Mouse (Mus musculus) bone marrow macrophage, adult 2 months (primary cell): ENCODE data around the gene Cspg5.

Experiments used
- CTCF ChIP-seq: IDR thresholded peaks from 2 replicates; pipeline ENCODE4 v1.5.1; 2012; ENCODE audit warnings: low read depth, mild to moderate bottlenecking, low read length, moderate library complexity
- POLR2A ChIP-seq: IDR thresholded peaks from 2 replicates; pipeline ENCODE4 v1.6.1; 2012; ENCODE audit warnings: mild to moderate bottlenecking, low read depth, low read length, borderline replicate concordance

- no peak for TF ChIP-seq CTCF
- TF ChIP-seq POLR2A = no peak
These were observed 28.7 kb downstream of the Cspg5 start for GRCm38 (mm10) chr9:110272330-110272729.
